Mouse (Mus musculus): ENCODE results near the gene Cdk5rap2. TPM values are rescaled to one million over a fixed set of nuclear protein-coding genes. Genes with fewer than 3 reads are reported as not detected.

The Cdk5rap2 gene
- polyA plus RNA-seq, 1 experiment from 2014 or later: 23.3 TPM

DNA sequence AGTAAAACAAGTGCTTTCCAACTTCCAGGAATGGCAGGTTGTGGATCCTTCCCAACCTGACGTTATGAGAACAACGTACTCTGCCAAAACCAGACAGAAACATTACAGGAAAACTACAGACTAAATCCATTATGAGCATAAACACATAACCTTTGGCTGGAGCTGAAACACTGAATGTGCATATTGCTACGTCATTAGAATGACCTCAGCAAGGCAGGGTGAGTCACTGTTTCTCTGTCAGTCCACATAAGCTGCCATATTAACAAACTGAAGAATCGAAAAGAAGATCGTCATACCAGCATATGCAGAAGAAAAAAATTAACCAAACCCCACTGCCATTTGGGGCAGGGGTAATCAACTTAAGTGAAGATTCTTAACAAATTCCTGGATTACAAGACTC is 24.0 kb downstream of the Cdk5rap2 start:
- Histone ChIP-seq H3K4me3 (ENCODE audit: low read depth, low read length) (no peak overlapping the region), H3K9ac (replicated peaks; ENCODE audit: low read length) (no peak overlapping the region), H3K4me1 (ENCODE audit: control insufficient read depth, insufficient read depth, low read length) (no peaks in the 10 kb centered on the region), H3K27me3 (ENCODE audit: control insufficient read depth, insufficient read depth, low read length) (no peaks in the 10 kb centered on the region), H3K9me3 (replicated peaks; ENCODE audit: control insufficient read depth, low read length) (no peaks in the 10 kb centered on the region), H3K27ac (replicated peaks; ENCODE audit: low read depth, low read length) (no peak overlapping the region), H3K4me2 (ENCODE audit: low read depth, low read length) (no peak overlapping the region), H3K36me3 (replicated peaks; ENCODE audit: control insufficient read depth, insufficient read depth, low read depth, low read length) (no peaks in the 10 kb centered on the region)
- WGBS: 88% methylated on average over 5 of the region's 5 CpGs
- ATAC-seq (replicated peaks; ENCODE audit: insufficient number of reproducible peaks, low FRiP score, low TSS enrichment, low read depth): no peak
- DNase-seq (ENCODE audit: low spot score): no peak

DNA sequence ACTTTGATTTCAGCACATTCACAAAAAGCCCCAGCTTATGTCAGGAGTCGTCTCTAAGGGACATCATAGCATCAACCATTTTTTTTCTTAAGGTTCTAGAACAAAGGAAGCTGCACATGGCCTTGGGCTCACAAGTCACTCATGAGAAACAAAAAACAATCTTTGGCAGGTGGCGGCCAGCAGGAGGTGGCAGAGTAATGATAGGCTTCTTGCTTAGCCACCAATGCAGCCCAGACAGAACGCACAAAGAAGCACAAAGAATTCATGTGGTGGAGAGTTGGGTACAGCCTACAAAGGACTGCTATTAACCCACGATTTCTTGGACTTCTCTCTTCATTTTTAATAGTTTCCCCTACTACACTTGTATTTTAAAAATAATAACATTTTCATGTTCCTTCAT is 32.9 kb downstream of the Cdk5rap2 start:
- no peak overlapping the region for H3K4me3 ChIP-seq (ENCODE audit: low read depth, low read length)

DNA sequence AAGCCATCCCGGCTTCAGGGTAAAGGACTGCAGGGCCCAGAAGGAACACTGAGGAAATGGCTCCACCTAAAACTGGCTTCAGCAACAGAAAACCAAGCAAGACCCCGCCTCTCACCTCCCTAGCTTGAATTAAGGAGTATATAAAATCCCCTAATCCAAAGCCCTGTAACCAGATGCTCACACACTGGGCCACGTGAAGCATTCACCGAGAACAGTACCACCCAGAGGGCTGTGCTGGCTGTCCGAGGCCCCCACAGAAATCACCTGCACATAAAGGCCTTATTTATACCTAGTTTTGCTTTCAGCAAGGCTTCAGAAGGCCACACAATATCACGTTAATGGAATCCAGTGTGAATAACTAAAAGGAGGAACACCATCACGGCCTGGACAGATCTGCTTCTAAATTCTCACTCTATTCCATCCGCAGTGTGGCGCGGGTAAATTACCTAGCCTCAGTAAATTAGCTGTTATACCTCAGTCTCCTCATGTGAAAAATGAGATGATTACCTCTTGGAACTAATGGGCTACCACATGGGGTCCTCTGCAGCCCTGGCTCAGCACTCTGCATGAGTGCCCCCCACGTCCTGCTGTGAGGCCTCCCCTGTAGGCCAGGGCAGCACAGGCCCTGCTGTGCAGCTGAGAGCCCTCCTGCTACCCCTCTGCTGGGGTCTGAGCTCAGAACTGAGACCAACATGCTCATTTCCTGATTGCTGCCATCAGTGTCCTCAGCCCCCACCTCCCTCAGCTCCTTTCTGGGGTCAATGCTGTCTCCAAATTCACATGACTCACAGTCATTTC is 45.0 kb downstream of the Cdk5rap2 start:
- no peak for DNase-seq (ENCODE audit: low spot score)
- H3K36me3 ChIP-seq (replicated peaks; ENCODE audit: control insufficient read depth, insufficient read depth, low read depth, low read length): no peaks in the 10 kb centered on the region
- no peak overlapping the region for H3K4me2 ChIP-seq (ENCODE audit: low read depth, low read length)
- no peak overlapping the region for H3K9ac ChIP-seq (replicated peaks; ENCODE audit: low read length)
- H3K27me3 ChIP-seq (ENCODE audit: control insufficient read depth, insufficient read depth, low read length): no peaks in the 10 kb centered on the region
- peak; percentile 70; the same call in 1 of the 2 replicates for ATAC-seq (replicated peaks; ENCODE audit: insufficient number of reproducible peaks, low FRiP score, low TSS enrichment, low read depth)
- no peak overlapping the region for H3K27ac ChIP-seq (replicated peaks; ENCODE audit: low read depth, low read length)
- H3K4me3 ChIP-seq (ENCODE audit: low read depth, low read length): no peak overlapping the region
- H3K4me1 ChIP-seq (ENCODE audit: control insufficient read depth, insufficient read depth, low read length): no peaks in the 10 kb centered on the region
- 60% methylated on average over 11 of the region's 11 CpGs for WGBS
- no peaks in the 10 kb centered on the region for H3K9me3 ChIP-seq (replicated peaks; ENCODE audit: control insufficient read depth, low read length)

More for the DNA sequence above, 32.9 kb downstream of the Cdk5rap2 start:
- DNase-seq (ENCODE audit: low spot score) (no peak), ATAC-seq (replicated peaks; ENCODE audit: insufficient number of reproducible peaks, low FRiP score, low TSS enrichment, low read depth) (no peak)
- Histone ChIP-seq H3K27me3 (ENCODE audit: control insufficient read depth, insufficient read depth, low read length) (no peaks in the 10 kb centered on the region), H3K4me1 (ENCODE audit: control insufficient read depth, insufficient read depth, low read length) (no peaks in the 10 kb centered on the region), H3K9me3 (replicated peaks; ENCODE audit: control insufficient read depth, low read length) (no peaks in the 10 kb centered on the region), H3K36me3 (replicated peaks; ENCODE audit: control insufficient read depth, insufficient read depth, low read depth, low read length) (no peaks in the 10 kb centered on the region), H3K4me2 (ENCODE audit: low read depth, low read length) (no peak overlapping the region), H3K27ac (replicated peaks; ENCODE audit: low read depth, low read length) (no peak overlapping the region), H3K9ac (replicated peaks; ENCODE audit: low read length) (no peak overlapping the region)
- 81% methylated on average over 4 of the region's 4 CpGs for WGBS

DNA sequence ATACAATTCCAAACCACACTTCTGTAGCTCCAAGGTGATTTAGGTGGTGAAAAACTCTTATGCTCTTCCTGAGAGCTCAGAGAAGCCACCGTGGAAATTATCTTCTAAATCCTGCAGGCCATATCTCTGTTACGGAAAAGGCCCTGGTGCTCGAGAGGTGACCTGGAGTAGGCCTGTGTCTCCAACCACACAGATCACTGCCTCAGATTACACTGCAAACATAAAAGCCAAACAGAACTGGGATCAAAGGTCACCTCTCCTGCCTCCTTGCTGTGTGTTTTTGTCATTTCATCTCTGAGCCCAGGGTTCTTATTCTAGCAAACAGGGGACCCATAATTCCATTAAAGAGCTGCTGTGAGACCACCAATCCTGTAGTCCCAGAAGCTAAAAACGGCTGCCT is 48.9 kb downstream of the Cdk5rap2 start:
- Histone ChIP-seq H3K4me3 (ENCODE audit: low read depth, low read length) (no peak overlapping the region), H3K9me3 (replicated peaks; ENCODE audit: control insufficient read depth, low read length) (no peaks in the 10 kb centered on the region), H3K9ac (replicated peaks; ENCODE audit: low read length) (no peak overlapping the region), H3K36me3 (replicated peaks; ENCODE audit: control insufficient read depth, insufficient read depth, low read depth, low read length) (no peaks in the 10 kb centered on the region), H3K4me1 (ENCODE audit: control insufficient read depth, insufficient read depth, low read length) (no peaks in the 10 kb centered on the region), H3K4me2 (ENCODE audit: low read depth, low read length) (no peak overlapping the region), H3K27me3 (ENCODE audit: control insufficient read depth, insufficient read depth, low read length) (no peaks in the 10 kb centered on the region), H3K27ac (replicated peaks; ENCODE audit: low read depth, low read length) (no peak overlapping the region)
- ATAC-seq (replicated peaks; ENCODE audit: insufficient number of reproducible peaks, low FRiP score, low TSS enrichment, low read depth) (no peak), DNase-seq (ENCODE audit: low spot score) (no peak)
- WGBS: 52% methylated on average over 4 of the region's 4 CpGs

DNA sequence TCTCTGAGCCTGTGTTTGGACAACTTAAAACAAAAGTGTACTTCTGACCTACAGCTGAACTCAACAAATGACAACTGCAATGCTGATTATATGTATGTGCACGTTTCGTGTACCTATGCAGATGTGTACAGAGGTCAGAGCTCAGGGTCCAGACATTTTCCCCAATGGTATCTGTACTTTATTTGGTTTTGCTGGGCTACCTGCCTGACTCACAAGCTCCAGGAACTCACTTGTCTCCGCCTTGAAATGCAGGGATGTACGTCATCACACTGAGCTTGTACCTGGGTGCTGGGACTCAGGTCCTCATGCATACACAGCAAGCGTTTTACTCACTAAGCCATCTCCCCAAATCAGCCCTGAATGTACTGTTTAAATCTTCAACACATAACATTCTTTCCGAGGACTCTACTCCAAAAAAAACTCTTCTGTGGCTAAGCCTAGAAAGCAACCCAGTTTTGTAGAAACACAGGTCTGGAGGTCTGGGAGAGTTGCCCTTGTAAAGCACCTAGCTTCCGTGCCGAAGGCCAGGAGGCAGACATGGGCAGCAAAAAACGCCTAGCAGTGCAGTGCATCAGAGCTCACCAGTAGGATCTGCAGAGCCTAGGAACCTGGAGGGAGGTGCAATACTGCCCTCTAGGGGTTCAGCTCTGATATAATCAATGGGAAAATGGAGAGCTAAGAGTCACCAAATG is 54.4 kb downstream of the Cdk5rap2 start:
- Histone ChIP-seq H3K9me3 (replicated peaks; ENCODE audit: control insufficient read depth, low read length) (no peaks in the 10 kb centered on the region), H3K27me3 (ENCODE audit: control insufficient read depth, insufficient read depth, low read length) (no peaks in the 10 kb centered on the region), H3K4me2 (ENCODE audit: low read depth, low read length) (no peak overlapping the region), H3K27ac (replicated peaks; ENCODE audit: low read depth, low read length) (no peak overlapping the region), H3K4me3 (ENCODE audit: low read depth, low read length) (no peak overlapping the region), H3K4me1 (ENCODE audit: control insufficient read depth, insufficient read depth, low read length) (no peaks in the 10 kb centered on the region), H3K9ac (replicated peaks; ENCODE audit: low read length) (no peak overlapping the region), H3K36me3 (replicated peaks; ENCODE audit: control insufficient read depth, insufficient read depth, low read depth, low read length) (no peaks in the 10 kb centered on the region; the same call in 1 of the 2 replicates)
- 76% methylated on average over 9 of the region's 9 CpGs for WGBS
- peak; percentile 74 for DNase-seq (ENCODE audit: low spot score)
- ATAC-seq (replicated peaks; ENCODE audit: insufficient number of reproducible peaks, low FRiP score, low TSS enrichment, low read depth): peak; percentile 64; the same call in 1 of the 2 replicates

DNA sequence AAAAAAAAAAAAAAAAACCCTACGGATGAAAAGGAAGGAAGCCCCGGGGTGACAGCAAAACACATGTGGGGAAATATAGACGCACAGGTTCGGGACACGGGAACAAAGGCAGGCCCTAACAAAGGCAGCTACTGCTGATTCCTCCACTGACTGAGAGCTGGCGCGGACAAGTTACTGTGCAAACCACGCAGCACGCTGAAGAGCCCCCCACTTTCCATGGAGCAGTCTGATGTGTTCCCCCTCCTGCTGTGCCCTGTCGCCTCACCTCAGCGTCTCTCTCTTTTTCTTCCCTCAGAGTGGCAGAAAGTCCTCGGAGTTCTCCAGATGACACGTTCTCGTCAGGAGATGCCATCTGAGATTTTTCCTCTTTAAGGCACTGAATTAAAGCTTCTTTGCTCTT is 55.8 kb downstream of the Cdk5rap2 start:
- H3K27me3 ChIP-seq (ENCODE audit: control insufficient read depth, insufficient read depth, low read length): no peaks in the 10 kb centered on the region

DNA sequence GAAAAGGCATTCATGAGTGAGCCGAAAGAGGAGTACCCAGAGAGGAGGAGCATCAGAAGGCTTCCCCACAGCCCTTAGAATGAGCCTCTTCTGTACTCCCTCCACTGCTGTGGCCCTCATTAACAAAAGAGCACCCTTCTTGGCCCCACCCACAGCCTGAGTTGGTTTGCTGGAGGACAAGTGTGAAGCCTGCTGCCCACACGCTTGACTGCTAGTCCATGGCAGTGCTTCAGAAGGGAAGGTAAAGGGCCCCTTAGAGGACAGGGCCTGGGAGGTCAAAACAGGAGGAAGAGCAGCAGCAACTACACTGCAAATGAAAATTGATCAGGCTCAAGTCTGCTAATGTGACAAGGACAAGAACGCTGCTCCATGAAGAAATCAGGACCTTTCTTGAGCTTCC is 56.6 kb downstream of the Cdk5rap2 start:
- H3K27ac ChIP-seq (replicated peaks; ENCODE audit: low read depth, low read length): no peak overlapping the region
- ATAC-seq (replicated peaks; ENCODE audit: insufficient number of reproducible peaks, low FRiP score, low TSS enrichment, low read depth): no peak
- H3K9me3 ChIP-seq (replicated peaks; ENCODE audit: control insufficient read depth, low read length): no peaks in the 10 kb centered on the region
- no peaks in the 10 kb centered on the region for H3K4me1 ChIP-seq (ENCODE audit: control insufficient read depth, insufficient read depth, low read length)
- no peak overlapping the region for H3K4me2 ChIP-seq (ENCODE audit: low read depth, low read length)
- 87% methylated on average over 3 of the region's 3 CpGs for WGBS
- no peak overlapping the region for H3K9ac ChIP-seq (replicated peaks; ENCODE audit: low read length)
- DNase-seq (ENCODE audit: low spot score): no peak
- no peak overlapping the region for H3K4me3 ChIP-seq (ENCODE audit: low read depth, low read length)
- H3K36me3 ChIP-seq (replicated peaks; ENCODE audit: control insufficient read depth, insufficient read depth, low read depth, low read length): no peaks in the 10 kb centered on the region; the same call in 1 of the 2 replicates
- no peaks in the 10 kb centered on the region for H3K27me3 ChIP-seq (ENCODE audit: control insufficient read depth, insufficient read depth, low read length)

More for the DNA sequence above, 55.8 kb downstream of the Cdk5rap2 start:
- H3K36me3 ChIP-seq (replicated peaks; ENCODE audit: control insufficient read depth, insufficient read depth, low read depth, low read length): no peaks in the 10 kb centered on the region; the same call in 1 of the 2 replicates
- H3K27ac ChIP-seq (replicated peaks; ENCODE audit: low read depth, low read length): no peak overlapping the region
- DNase-seq (ENCODE audit: low spot score): no peak
- no peak for ATAC-seq (replicated peaks; ENCODE audit: insufficient number of reproducible peaks, low FRiP score, low TSS enrichment, low read depth)
- no peak overlapping the region for H3K9ac ChIP-seq (replicated peaks; ENCODE audit: low read length)
- H3K4me1 ChIP-seq (ENCODE audit: control insufficient read depth, insufficient read depth, low read length): no peaks in the 10 kb centered on the region
- H3K9me3 ChIP-seq (replicated peaks; ENCODE audit: control insufficient read depth, low read length): no peaks in the 10 kb centered on the region
- WGBS: 88% methylated on average over 14 of the region's 14 CpGs
- H3K4me3 ChIP-seq (ENCODE audit: low read depth, low read length): no peak overlapping the region
- no peak overlapping the region for H3K4me2 ChIP-seq (ENCODE audit: low read depth, low read length)
